Mouse (Mus musculus) brain, embryonic 14.5 days (tissue): ENCODE results near the gene Mrpl55.

Source experiments
- CTCF ChIP-seq: fragments of 200-500 bp; IDR thresholded peaks from 2 replicates; pipeline ENCODE4 v1.5.1; 2012; ENCODE audit warnings: inconsistent platforms, mild to moderate bottlenecking, moderate library complexity, borderline replicate concordance; ENCODE audit not compliant: insufficient read depth, insufficient read length; ENCODE audit errors: extremely low read depth
- POLR2A ChIP-seq: fragments of 200-500 bp; IDR thresholded peaks from 2 replicates; pipeline ENCODE4 v1.6.1; 2012; ENCODE audit warnings: mild to moderate bottlenecking, inconsistent platforms, borderline replicate concordance; ENCODE audit not compliant: poor library complexity, insufficient read depth, insufficient read length, severe bottlenecking; ENCODE audit errors: extremely low read depth

- TF ChIP-seq CTCF (no peak), POLR2A (no peak)
These were observed 24.0 kb downstream of the Mrpl55 start for GRCm38 (mm10) chr11:59226251-59226650.
